Mouse (Mus musculus): ENCODE measurements around the gene Celf2.

DNA sequence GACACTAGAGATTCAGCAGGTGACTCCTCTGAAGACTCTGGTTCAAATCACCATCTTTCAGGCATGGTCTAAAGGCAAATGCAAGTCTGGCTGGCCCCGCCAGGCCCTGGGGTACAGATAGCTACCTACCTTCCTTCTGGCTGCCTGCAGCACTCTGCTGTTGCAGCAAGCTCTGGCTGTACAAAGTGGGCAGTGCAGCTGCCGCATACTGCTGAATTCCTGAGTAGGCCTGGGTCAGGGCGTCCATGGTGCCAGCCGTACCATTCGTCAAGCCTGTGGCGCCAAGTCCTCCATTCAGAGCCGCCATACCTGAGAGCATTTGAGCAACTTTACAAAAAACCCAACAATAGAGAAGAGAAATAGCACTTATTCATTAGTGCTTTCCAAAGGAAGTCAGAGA is 955.7 kb downstream of the Celf2 start:
- no peak for TF ChIP-seq CTCF (IDR thresholded peaks at IDR 0.05; ENCODE audit: extremely low read depth, insufficient read length, insufficient replicate concordance, low read depth, low read length)
- no peak for TF ChIP-seq POLR2A (IDR thresholded peaks at IDR 0.05; ENCODE audit: low read depth, low read length)
